Comparison of ENCODE assay signal across 11 mouse cellular contexts in genomic region chr11:91426731-91427130, GRCm38 (mm10).
DNase-seq lines count a peak whose midpoint lies in the region; ATAC-seq and TF ChIP-seq lines count a peak whose summit lies in the region.
"Had no signal": no experiment of that assay in that cellular context is flagged by ENCODE, and none has a peak within 500 bp of the region (broad histone marks: within the 10 kb centered on the region; RNA-seq: fewer than 3 reads in every experiment).

No protein-coding gene starts in this region.

- H3K27ac ChIP-seq in forebrain, embryonic 13.5 days, result no peak overlapping the region
- H3K27ac ChIP-seq in forebrain, embryonic 11.5 days (ENCODE audit: low read depth, low read length), result no peak overlapping the region
- H3K27ac ChIP-seq in cerebellum, adult 2 months (ENCODE audit: insufficient read depth, low read length), result no peak overlapping the region
- H3K27ac ChIP-seq: heart, embryonic 15.5 days; lung, embryonic 15.5 days had no signal

- H3K9ac ChIP-seq in forebrain, embryonic 13.5 days, result no peak overlapping the region
- no peak overlapping the region for H3K9ac ChIP-seq in forebrain, embryonic 11.5 days (ENCODE audit: low read length)
- H3K9ac ChIP-seq: heart, embryonic 15.5 days; lung, embryonic 15.5 days had no signal

- no peak for TF ChIP-seq POLR2A in cerebellum, adult 2 months (IDR thresholded peaks at IDR 0.05; ENCODE audit: borderline replicate concordance, insufficient read depth, low read length)

- H3K4me2 ChIP-seq in forebrain, embryonic 13.5 days, result no peak overlapping the region
- H3K4me2 ChIP-seq in forebrain, embryonic 11.5 days (ENCODE audit: low read depth, low read length, severe bottlenecking), result no peak overlapping the region
- H3K4me2 ChIP-seq: heart, embryonic 15.5 days; lung, embryonic 15.5 days had no signal

- H3K36me3 ChIP-seq in forebrain, embryonic 13.5 days (ENCODE audit: poor library complexity, severe bottlenecking), result no peaks in the 10 kb centered on the region
- no peaks in the 10 kb centered on the region for H3K36me3 ChIP-seq in forebrain, embryonic 11.5 days (ENCODE audit: control insufficient read depth, insufficient read depth, low read length)
- H3K36me3 ChIP-seq: heart, embryonic 15.5 days; lung, embryonic 15.5 days had no signal

- H3K27me3 ChIP-seq in forebrain, embryonic 13.5 days, result no peaks in the 10 kb centered on the region
- no peaks in the 10 kb centered on the region for H3K27me3 ChIP-seq in forebrain, embryonic 11.5 days (ENCODE audit: control insufficient read depth, insufficient read depth, low read length)
- no peaks in the 10 kb centered on the region for H3K27me3 ChIP-seq in cerebellum, adult 2 months (ENCODE audit: control insufficient read depth, insufficient read depth, low read length)
- H3K27me3 ChIP-seq: heart, embryonic 15.5 days; lung, embryonic 15.5 days had no signal

- H3K9me3 ChIP-seq in forebrain, embryonic 13.5 days (replicated peaks), result no peaks in the 10 kb centered on the region
- H3K9me3 ChIP-seq in forebrain, embryonic 11.5 days (ENCODE audit: control insufficient read depth, low read length), result no peaks in the 10 kb centered on the region
- H3K9me3 ChIP-seq: heart, embryonic 15.5 days; lung, embryonic 15.5 days had no signal

- no peak overlapping the region for H3K4me3 ChIP-seq in forebrain, embryonic 13.5 days
- H3K4me3 ChIP-seq in forebrain, embryonic 11.5 days (ENCODE audit: low read depth, low read length), result no peak overlapping the region
- H3K4me3 ChIP-seq in cerebellum, adult 2 months (replicated peaks; ENCODE audit: insufficient read depth, low read depth, low read length), result no peak overlapping the region
- H3K4me3 ChIP-seq: erythroblast, embryonic 14.5 days; heart, embryonic 15.5 days; lung, embryonic 15.5 days had no signal

- no peaks in the 10 kb centered on the region for H3K4me1 ChIP-seq in forebrain, embryonic 13.5 days
- H3K4me1 ChIP-seq in forebrain, embryonic 11.5 days (replicated peaks; ENCODE audit: control insufficient read depth, insufficient read depth, low read length), result no peaks in the 10 kb centered on the region
- no peaks in the 10 kb centered on the region; the same call in none of the 2 replicates for H3K4me1 ChIP-seq in cerebellum, adult 2 months (ENCODE audit: control insufficient read depth, insufficient read depth, low read length)
- H3K4me1 ChIP-seq: heart, embryonic 15.5 days; lung, embryonic 15.5 days had no signal

- intact Hi-C loops in left cerebral cortex, postnatal 36 days (cut with DNase I), result no loop called here

- 63% methylated on average over 4 of the region's 4 CpGs for WGBS in forebrain, embryonic 13.5 days
- 88% methylated on average over 4 of the region's 4 CpGs for WGBS in forebrain, embryonic 11.5 days
- WGBS in cerebellum, adult 2 months, result 8% methylated on average over 4 of the region's 4 CpGs

- DNase-seq in forebrain, embryonic 11.5 days (ENCODE audit: low spot score), result no peak
- DNase-seq in cerebellum, adult 2 months, result peak; percentile 27 to 71
- DNase-seq in layer of hippocampus, adult 18-20 months (ENCODE audit: low spot score in 2 of 2), result peak; percentile 79 to 95
- peak; percentile 67 to 73 for DNase-seq in left cerebral cortex, postnatal 36 days (ENCODE audit: low spot score in 2 of 2)
- DNase-seq in adrenal gland, postnatal 4 days (ENCODE audit: low spot score in 2 of 2), result no peak
- DNase-seq in spleen, adult 12 weeks (ENCODE audit: low spot score), result no peak
- DNase-seq in lung, postnatal 14 days, result no peak

- ATAC-seq in forebrain, embryonic 13.5 days, result peak; percentile 94
- no peak for ATAC-seq in forebrain, embryonic 11.5 days (replicated peaks; ENCODE audit: low FRiP score)

- no peak for TF ChIP-seq CTCF in cerebellum, adult 2 months (IDR thresholded peaks at IDR 0.05; ENCODE audit: borderline replicate concordance, insufficient read depth, low read depth, low read length)

Comparison
In these comparisons a context has a peak if more than half of its experiments do, and no peak if none do; other contexts are left out.
1. DNase-seq: peak in cerebellum, adult 2 months (2 of 2), layer of hippocampus, adult 18-20 months (2 of 2) and left cerebral cortex, postnatal 36 days (2 of 2); none in forebrain, embryonic 11.5 days (single experiment), adrenal gland, postnatal 4 days (0 of 2), spleen, adult 12 weeks (single experiment) and lung, postnatal 14 days (single experiment).